Mouse (Mus musculus) stomach, embryonic 16.5 days (tissue): Measurements from ENCODE around the gene Zfp579. TPM values are rescaled to one million over a fixed set of nuclear protein-coding genes. Genes with fewer than 3 reads are reported as not detected.

Source experiments
- ATAC-seq: fragments of 200-750 bp; cut with Nextera tagmentation; 2 replicates; pipeline ENCODE4 v1.8.0; 2017; ENCODE audit warnings: moderate number of reproducible peaks, moderate TSS enrichment; ENCODE audit not compliant: insufficient read depth, low FRiP score
- H3K27ac ChIP-seq: fragments of 300-500 bp; sonication (generic); 2 replicates; pipeline ENCODE4 v1.5.1; 2014; ENCODE audit warnings: low read length
- H3K27me3 ChIP-seq: fragments of 300-500 bp; sonication (generic); 2 replicates; pipeline ENCODE4 v1.6.1; 2014; ENCODE audit warnings: low read length, control low read depth, mixed read lengths; ENCODE audit not compliant: control insufficient read depth, insufficient read depth
- H3K36me3 ChIP-seq: fragments of 300-500 bp; sonication (generic); 2 replicates; pipeline ENCODE4 v1.6.1; 2014; ENCODE audit warnings: low read length; ENCODE audit not compliant: control insufficient read depth, insufficient read depth
- H3K4me1 ChIP-seq: fragments of 300-500 bp; sonication (generic); 2 replicates; pipeline ENCODE4 v1.6.1; 2014; ENCODE audit warnings: low read length, control low read depth, mixed read lengths; ENCODE audit not compliant: control insufficient read depth, insufficient read depth
- H3K4me2 ChIP-seq: fragments of 300-500 bp; sonication (generic); 2 replicates; pipeline ENCODE4 v1.6.1; 2014; ENCODE audit warnings: low read depth, low read length, mixed read lengths
- H3K4me3 ChIP-seq: fragments of 300-500 bp; sonication (generic); replicated peaks from 2 replicates; pipeline ENCODE4 v1.5.1; 2014; ENCODE audit warnings: mild to moderate bottlenecking, low read length
- H3K9ac ChIP-seq: fragments of 300-500 bp; sonication (generic); 2 replicates; pipeline ENCODE4 v1.6.1; 2014; ENCODE audit warnings: low read length
- H3K9me3 ChIP-seq: fragments of 300-500 bp; sonication (generic); replicated peaks from 2 replicates; pipeline ENCODE4 v1.6.1; 2016; ENCODE audit warnings: low read length, control low read depth; ENCODE audit not compliant: control insufficient read depth
- WGBS: fragments of 180-500 bp; shearing (Covaris S2); extraction: QIAGEN DNeasy Blood & Tissue Kit; methylation state at CpG from one replicate; pipeline ENCODE4 v1.1.7; 2014; 5-methylcytosine and 5-hydroxymethylcytosine counted together
- polyA plus RNA-seq: library from polyadenylated mRNA; unstranded; fragments of >200 nt; fragmentation: Nextera tagmentation; extraction: Ambion mirVana; gene quantifications from 2 replicates; pipeline ENCODE4 v1.2.1, GENCODE M21; 2015

Zfp579 gene
- 23.0 and 26.5 TPM in 2 replicates for polyA plus RNA-seq

DNA sequence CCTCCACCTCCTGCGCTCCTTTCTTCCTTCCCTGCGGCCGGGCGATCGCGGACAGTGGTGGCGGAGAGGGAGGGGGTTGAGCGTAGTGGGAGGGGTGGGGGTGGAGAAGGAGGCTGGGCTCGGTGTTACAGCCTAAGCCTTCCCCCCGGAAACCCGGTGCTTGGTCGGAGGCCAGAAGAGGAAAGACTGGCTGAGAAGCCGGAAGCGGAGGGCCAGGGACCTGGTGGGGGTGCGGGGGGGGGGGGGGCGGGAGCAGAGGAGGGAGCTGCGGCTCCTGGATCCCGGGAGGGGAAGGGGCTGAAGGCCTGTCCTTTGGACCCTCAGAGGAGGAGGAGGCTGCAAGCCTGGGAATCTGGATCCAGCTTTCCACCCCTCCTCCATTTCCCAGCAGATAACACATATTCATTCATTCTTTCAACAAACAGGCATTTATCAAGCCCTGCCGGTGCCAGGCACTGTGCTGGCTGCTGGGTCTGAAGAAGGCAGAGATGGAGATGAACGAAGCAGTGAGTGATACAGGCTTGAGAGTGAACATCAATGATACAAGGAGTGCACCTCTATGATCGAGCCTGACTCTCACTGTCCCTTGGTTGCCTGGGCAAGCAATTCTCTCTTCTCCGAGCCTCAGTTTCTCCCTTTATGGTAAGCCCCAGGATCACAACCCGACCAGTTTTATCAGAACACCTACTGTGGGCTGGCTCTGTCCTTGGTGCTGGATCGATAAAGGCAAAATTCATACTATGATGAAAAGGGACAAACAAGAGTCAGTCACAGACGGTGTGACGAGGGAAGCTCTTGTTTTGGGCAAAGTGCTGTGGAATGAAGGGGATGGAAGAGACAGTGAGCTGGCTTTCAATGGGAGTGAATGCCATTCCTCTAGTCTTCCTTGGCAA, at the start of gene Zfp579:
Gene Zfp579 (minus strand): TSS at position 156 of the 893 bp plus-strand sequence.
- peak within 1 kb of the TSS; percentile 68 for H3K27ac ChIP-seq
- peak within 1 kb of the TSS; percentile 77 for H3K4me2 ChIP-seq
- ATAC-seq, result peak; percentile 91
- peaks cover 4% of the 10 kb centered on the region; the same call in 1 of the 2 replicates for H3K9me3 ChIP-seq
- H3K4me3 ChIP-seq, result peak within 1 kb of the TSS; percentile 80
- H3K36me3 ChIP-seq, result peaks cover 15% of the 10 kb centered on the region
- peak within 1 kb of the TSS; percentile 91 for H3K9ac ChIP-seq
- 8% methylated on average over 14 of the region's 26 CpGs for WGBS
- H3K27me3 ChIP-seq, result no peaks in the 10 kb centered on the region
- peaks cover 16% of the 10 kb centered on the region for H3K4me1 ChIP-seq

DNA sequence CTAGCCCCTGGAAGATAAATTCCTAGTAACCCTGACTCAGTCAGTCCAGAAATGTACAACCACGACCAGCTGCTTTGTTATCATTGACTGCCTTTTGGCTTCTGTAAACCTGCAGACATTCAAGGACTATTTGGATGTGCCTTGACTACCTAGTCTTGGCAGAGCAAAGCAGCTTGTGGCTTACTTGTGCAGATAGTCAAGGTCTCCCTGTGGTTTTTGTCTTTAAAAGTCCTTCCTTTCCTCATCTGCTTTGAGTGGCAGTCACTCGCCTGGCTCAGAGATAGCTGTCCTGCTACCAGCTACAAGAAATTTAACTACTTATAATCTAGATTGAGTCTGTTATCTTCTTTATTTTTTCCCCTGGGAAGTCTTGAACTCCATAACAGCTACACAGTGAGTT, 49.0 kb upstream of the Zfp579 start:
- no peaks in the 10 kb centered on the region for H3K36me3 ChIP-seq
- 61% methylated on average over 2 of the region's 2 CpGs for WGBS
- no peaks in the 10 kb centered on the region for H3K27me3 ChIP-seq
- H3K9ac ChIP-seq, result no peak overlapping the region
- H3K4me3 ChIP-seq, result no peak overlapping the region
- no peak for ATAC-seq
- H3K4me1 ChIP-seq, result no peaks in the 10 kb centered on the region
- H3K9me3 ChIP-seq, result no peaks in the 10 kb centered on the region
- no peak overlapping the region for H3K4me2 ChIP-seq
- no peak overlapping the region for H3K27ac ChIP-seq

DNA sequence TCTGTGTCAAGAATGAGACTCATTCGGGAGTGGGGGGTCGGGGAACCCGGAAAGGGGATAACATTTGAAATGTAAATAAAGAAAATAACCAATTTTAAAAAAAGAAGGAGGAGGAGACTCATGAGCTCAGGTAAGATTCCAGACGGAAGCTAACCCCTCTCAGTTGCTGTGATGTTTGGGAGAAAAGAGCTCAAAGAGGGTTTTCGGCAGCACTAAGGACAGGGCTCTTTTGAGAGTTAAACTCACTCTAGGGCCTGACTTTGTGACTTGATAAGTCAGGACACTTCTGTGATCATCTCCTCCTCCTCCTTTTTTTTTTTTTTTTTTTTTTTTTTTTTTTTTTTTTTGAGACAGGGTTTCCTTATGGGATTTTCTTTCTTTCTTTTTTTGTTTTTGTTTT, 43.0 kb upstream of the Zfp579 start:
- Histone ChIP-seq H3K4me1 (peaks cover 7% of the 10 kb centered on the region), H3K27me3 (no peaks in the 10 kb centered on the region), H3K9ac (peak overlapping the region; percentile 92), H3K9me3 (no peaks in the 10 kb centered on the region), H3K4me2 (peak overlapping the region; percentile 69), H3K36me3 (peaks cover 24% of the 10 kb centered on the region), H3K4me3 (peak overlapping the region; percentile 75), H3K27ac (peak overlapping the region; percentile 99)
- 20% methylated on average over 5 of the region's 5 CpGs for WGBS
- ATAC-seq, result no peak

DNA sequence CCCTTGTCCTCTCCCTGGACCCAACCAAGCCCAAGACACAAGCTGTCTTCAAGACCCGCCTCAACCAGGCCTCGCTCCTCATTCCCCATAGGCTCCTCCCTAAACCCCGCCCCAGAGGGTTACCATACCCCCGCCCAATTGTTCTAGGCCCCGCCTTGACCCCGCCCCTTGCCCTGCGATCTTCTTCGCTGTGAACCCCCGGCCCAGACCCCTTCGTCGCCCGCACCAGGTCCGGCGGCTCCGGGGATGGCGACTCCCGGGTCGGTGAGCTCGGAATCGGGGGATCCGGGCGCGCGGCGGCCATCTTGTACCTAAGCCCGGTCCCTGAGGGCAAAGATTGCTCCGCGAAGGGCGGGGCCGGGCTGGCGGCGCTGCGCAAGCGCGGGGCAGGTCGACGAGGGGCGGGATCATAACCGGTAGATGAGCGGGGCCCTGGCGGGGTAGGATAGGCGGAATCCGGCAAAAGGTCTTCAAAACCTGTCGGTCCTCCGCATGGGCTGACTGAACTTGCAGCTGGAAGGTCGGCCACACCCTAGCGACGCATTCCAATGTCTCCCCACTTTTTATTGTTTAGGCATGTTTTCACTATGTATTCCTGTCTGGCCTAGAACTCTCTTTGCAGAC, 42.3 kb upstream of the Zfp579 start, which contains the start of gene Zfp784:
Gene Zfp784 (minus strand): TSS at position 338 of the 624 bp plus-strand sequence.
- Histone ChIP-seq H3K4me3 (peak within 1 kb of the TSS; percentile 75), H3K27ac (peak within 1 kb of the TSS; percentile 99), H3K4me1 (peaks cover 7% of the 10 kb centered on the region), H3K9ac (peak within 1 kb of the TSS; percentile 92), H3K9me3 (no peaks in the 10 kb centered on the region), H3K27me3 (no peaks in the 10 kb centered on the region), H3K4me2 (peak within 1 kb of the TSS; percentile 69), H3K36me3 (peaks cover 30% of the 10 kb centered on the region)
- under 1% methylated on average over 48 of the region's 48 CpGs for WGBS
- ATAC-seq, result peak; percentile 98

DNA sequence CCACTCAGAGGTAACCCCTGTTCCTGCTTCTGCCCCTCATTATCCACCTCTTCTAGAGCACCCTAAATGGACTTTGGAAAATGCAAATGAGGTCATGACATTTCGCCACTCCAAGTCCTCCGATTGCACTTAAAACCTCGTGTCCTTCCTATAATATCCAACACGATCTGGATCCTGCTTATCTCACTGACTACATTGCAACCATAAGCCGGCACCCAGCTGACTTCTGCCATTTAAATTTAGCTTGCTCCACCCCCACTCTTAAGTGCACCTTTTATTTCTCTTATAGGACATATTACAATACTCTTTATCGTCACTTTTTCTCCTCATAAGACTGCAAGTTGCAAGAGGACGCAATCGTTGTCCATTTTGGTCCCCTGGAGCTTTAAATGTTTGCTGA, 41.5 kb upstream of the Zfp579 start:
- H3K9ac ChIP-seq, result peak overlapping the region; percentile 92
- whole genome bisulfite sequencing, result 86% methylated on average over 8 of the region's 8 CpGs
- peaks cover 38% of the 10 kb centered on the region for H3K36me3 ChIP-seq
- peak overlapping the region; percentile 99 for H3K27ac ChIP-seq
- no peaks in the 10 kb centered on the region for H3K9me3 ChIP-seq
- no peaks in the 10 kb centered on the region for H3K27me3 ChIP-seq
- peaks cover 7% of the 10 kb centered on the region for H3K4me1 ChIP-seq
- H3K4me2 ChIP-seq, result peak overlapping the region; percentile 69
- no peak for ATAC-seq
- H3K4me3 ChIP-seq, result peak overlapping the region; percentile 75

DNA sequence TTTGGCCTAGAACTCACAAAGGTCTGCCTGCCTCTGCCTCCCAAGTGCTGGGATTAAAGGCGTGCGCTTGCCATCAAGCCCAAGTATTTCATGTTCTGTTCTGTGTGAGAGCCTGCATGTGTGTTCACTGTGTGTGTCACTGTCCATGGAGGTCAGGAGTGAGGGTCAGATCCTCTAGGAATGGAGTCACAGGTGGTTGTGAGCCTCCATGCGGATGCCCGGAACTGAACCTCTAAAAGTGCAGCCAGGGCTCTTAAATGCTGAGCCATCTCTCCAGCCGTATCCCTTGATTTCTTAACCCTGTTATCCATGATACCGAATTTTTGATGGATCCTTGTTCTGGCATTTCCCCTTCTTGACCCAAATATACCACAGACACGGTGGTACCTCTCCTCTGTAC, 41.1 kb upstream of the Zfp579 start:
- H3K9ac ChIP-seq, result no peak overlapping the region
- H3K27ac ChIP-seq, result no peak overlapping the region
- peaks cover 4% of the 10 kb centered on the region; the same call in 1 of the 2 replicates for H3K9me3 ChIP-seq
- peaks cover 42% of the 10 kb centered on the region for H3K36me3 ChIP-seq
- H3K27me3 ChIP-seq, result no peaks in the 10 kb centered on the region
- WGBS, result 92% methylated on average over 7 of the region's 7 CpGs
- no peak overlapping the region for H3K4me2 ChIP-seq
- no peak overlapping the region for H3K4me3 ChIP-seq
- ATAC-seq, result no peak
- peaks cover 7% of the 10 kb centered on the region for H3K4me1 ChIP-seq

- no peak overlapping the region for H3K9ac ChIP-seq
- no peaks in the 10 kb centered on the region for H3K27me3 ChIP-seq
- no peak for ATAC-seq
- H3K4me1 ChIP-seq, result peaks cover 7% of the 10 kb centered on the region
- H3K27ac ChIP-seq, result no peak overlapping the region
- WGBS, result 91% methylated on average over 9 of the region's 9 CpGs
- no peak overlapping the region for H3K4me3 ChIP-seq
- peaks cover 12% of the 10 kb centered on the region for H3K9me3 ChIP-seq
- H3K36me3 ChIP-seq, result peaks cover 51% of the 10 kb centered on the region
- no peak overlapping the region for H3K4me2 ChIP-seq
These were observed 40.2 kb upstream of the Zfp579 start for GRCm38 (mm10) chr7:5036136-5036535.

DNA sequence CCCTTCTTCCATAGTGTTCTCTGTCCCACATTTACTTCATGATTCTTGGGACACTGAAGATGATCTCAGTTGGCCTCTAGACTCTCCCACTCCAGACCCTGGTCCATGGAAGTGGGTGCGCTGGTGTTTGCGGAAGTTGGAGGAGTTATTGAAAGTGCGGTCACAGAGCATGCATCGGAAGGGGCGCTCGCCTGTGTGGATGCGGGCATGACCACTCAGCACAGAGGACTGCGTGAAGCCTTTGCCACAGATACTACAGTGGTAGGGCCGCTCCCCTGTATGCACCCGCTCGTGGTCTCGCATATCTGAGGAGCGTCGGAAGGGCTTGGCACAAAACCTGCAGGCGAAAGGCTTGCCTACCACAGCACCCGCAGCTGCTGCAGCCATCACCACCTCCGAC, 39.7 kb upstream of the Zfp579 start:
- H3K36me3 ChIP-seq, result peaks cover 56% of the 10 kb centered on the region
- peaks cover 18% of the 10 kb centered on the region for H3K9me3 ChIP-seq
- H3K27ac ChIP-seq, result no peak overlapping the region
- no peak overlapping the region for H3K9ac ChIP-seq
- no peak for ATAC-seq
- H3K4me1 ChIP-seq, result peaks cover 7% of the 10 kb centered on the region
- H3K4me3 ChIP-seq, result no peak overlapping the region
- WGBS, result 95% methylated on average over 17 of the region's 17 CpGs
- no peaks in the 10 kb centered on the region for H3K27me3 ChIP-seq
- no peak overlapping the region for H3K4me2 ChIP-seq

DNA sequence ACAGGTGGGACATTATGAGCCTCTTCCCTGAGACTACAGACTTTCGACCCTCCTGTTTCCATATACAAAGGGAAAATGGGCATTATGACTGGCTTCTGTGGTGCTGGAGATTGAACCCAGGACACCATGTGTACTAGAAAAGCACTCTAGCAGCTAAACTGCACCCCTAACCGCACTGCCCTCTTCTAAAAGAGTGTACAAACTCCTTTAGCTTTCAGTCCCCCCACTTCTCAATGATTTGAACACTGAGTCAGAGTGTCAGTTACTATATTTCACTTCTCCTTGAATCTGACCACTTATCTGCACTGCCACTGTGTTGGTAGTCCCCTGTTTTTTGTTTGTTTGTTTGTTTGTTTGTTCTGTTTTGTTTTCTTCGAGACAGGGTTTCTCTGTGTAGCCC, 37.9 kb upstream of the Zfp579 start, which contains the start of gene 4632433K11Rik:
Gene 4632433K11Rik (plus strand): TSS at position 301 of the 400 bp plus-strand sequence.
- WGBS, result 84% methylated on average over 3 of the region's 3 CpGs
- Histone ChIP-seq H3K9ac (no peak within 1 kb of the TSS), H3K27me3 (no peaks in the 10 kb centered on the region), H3K4me3 (no peak within 1 kb of the TSS), H3K36me3 (peaks cover 74% of the 10 kb centered on the region), H3K4me2 (no peak within 1 kb of the TSS), H3K9me3 (peaks cover 36% of the 10 kb centered on the region), H3K4me1 (no peaks in the 10 kb centered on the region), H3K27ac (no peak within 1 kb of the TSS)
- no peak for ATAC-seq
